ENCODE assay signal across 9 mouse cellular contexts in the genomic region with DNA sequence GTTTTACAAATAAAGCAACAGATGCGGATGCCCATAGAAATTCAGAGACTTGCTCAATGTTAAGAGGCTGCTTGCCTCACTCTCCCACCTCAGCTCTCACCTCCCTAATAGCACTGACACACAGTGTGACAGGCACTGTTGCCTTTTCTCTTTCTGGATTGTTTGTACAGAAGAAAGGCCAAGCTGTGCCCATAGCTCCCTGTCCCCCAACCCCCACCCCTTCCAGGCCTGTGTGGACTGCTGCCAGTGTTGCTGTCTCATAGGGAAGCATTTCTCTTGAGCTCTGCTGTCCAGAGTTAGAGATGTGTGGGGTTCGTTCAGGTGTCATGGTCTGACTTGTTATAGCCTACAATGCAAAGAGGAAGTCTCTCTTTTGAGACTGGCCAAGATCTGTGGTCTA. TPM values are rescaled to one million over a fixed set of nuclear protein-coding genes. Genes with fewer than 3 reads are reported as not detected.
DNase-seq lines count a peak whose midpoint lies in the region; ATAC-seq and TF ChIP-seq lines count a peak whose summit lies in the region.
"Had no signal": no experiment of that assay in that cellular context is flagged by ENCODE, and none has a peak within 500 bp of the region (broad histone marks: within the 10 kb centered on the region; RNA-seq: fewer than 3 reads in every experiment).

No protein-coding gene starts in this region.

- TF ChIP-seq CTCF in left cerebral cortex, adult 2 months (IDR thresholded peaks at IDR 0.05): no peak
- no peak for TF ChIP-seq CTCF in hindbrain, postnatal 0 days (IDR thresholded peaks at IDR 0.05; ENCODE audit: low read depth)

- intact Hi-C loops in left cerebral cortex, adult 2 months (cut with DNase I): no loop called here
- intact Hi-C loops in left cerebral cortex, postnatal 36 days (cut with DNase I): no loop called here
- intact Hi-C loops in gastrocnemius, postnatal 14 days (cut with DNase I; ENCODE audit: low total_unique reads): no loop called here

- H3K4me2 ChIP-seq in hindbrain, postnatal 0 days (ENCODE audit: low read depth, low read length): peak overlapping the region; percentile 93
- peak overlapping the region; percentile 78 for H3K4me2 ChIP-seq in neural tube, embryonic 12.5 days (replicated peaks)

- H3K36me3 ChIP-seq in embryonic facial prominence, embryonic 10.5 days (replicated peaks): peaks cover 17% of the 10 kb centered on the region
- H3K36me3 ChIP-seq in hindbrain, postnatal 0 days (ENCODE audit: insufficient read depth, low read length): peaks cover 11% of the 10 kb centered on the region; the same call in 1 of the 2 replicates
- H3K36me3 ChIP-seq in neural tube, embryonic 12.5 days: peaks cover 13% of the 10 kb centered on the region

- no peaks in the 10 kb centered on the region for H3K27me3 ChIP-seq in embryonic facial prominence, embryonic 10.5 days (replicated peaks; ENCODE audit: low read depth, poor library complexity, severe bottlenecking)
- H3K27me3 ChIP-seq in hindbrain, postnatal 0 days (ENCODE audit: insufficient read depth, low read length): no peaks in the 10 kb centered on the region
- 0 out of 2 replicates have a peak, but pooled peaks cover 3% of the 10 kb centered on the region for H3K27me3 ChIP-seq in neural tube, embryonic 12.5 days (replicated peaks)

- no peaks in the 10 kb centered on the region for H3K9me3 ChIP-seq in embryonic facial prominence, embryonic 10.5 days
- no peaks in the 10 kb centered on the region for H3K9me3 ChIP-seq in hindbrain, postnatal 0 days (ENCODE audit: low read length)
- H3K9me3 ChIP-seq in neural tube, embryonic 12.5 days: no peaks in the 10 kb centered on the region

- 82% methylated on average over 2 of the region's 2 CpGs for WGBS in embryonic facial prominence, embryonic 10.5 days
- 69% methylated on average over 2 of the region's 2 CpGs for WGBS in hindbrain, postnatal 0 days
- WGBS in neural tube, embryonic 12.5 days: 67% methylated on average over 2 of the region's 2 CpGs

- 0 out of 2 replicates have a peak overlapping the region, but pooled peaks have one; percentile 13 for H3K9ac ChIP-seq in hindbrain, postnatal 0 days (replicated peaks; ENCODE audit: low read length)
- no peak overlapping the region for H3K9ac ChIP-seq in neural tube, embryonic 12.5 days

- no peak for ATAC-seq in hindbrain, postnatal 0 days
- no peak for ATAC-seq in neural tube, embryonic 12.5 days (ENCODE audit: low FRiP score, low read depth)

- peak overlapping the region; percentile 72; the same call in 1 of the 2 replicates for H3K4me3 ChIP-seq in left cerebral cortex, adult 2 months
- H3K4me3 ChIP-seq in embryonic facial prominence, embryonic 10.5 days: peak overlapping the region; percentile 75; the same call in 1 of the 2 replicates
- peak overlapping the region; percentile 64; the same call in 1 of the 2 replicates for H3K4me3 ChIP-seq in hindbrain, postnatal 0 days (ENCODE audit: low read length)
- no peak overlapping the region for H3K4me3 ChIP-seq in neural tube, embryonic 12.5 days

- no peak overlapping the region for H3K27ac ChIP-seq in left cerebral cortex, adult 2 months
- no peak overlapping the region for H3K27ac ChIP-seq in embryonic facial prominence, embryonic 10.5 days (replicated peaks)
- no peak overlapping the region for H3K27ac ChIP-seq in hindbrain, postnatal 0 days
- H3K27ac ChIP-seq in neural tube, embryonic 12.5 days: no peak overlapping the region

- H3K4me1 ChIP-seq in embryonic facial prominence, embryonic 10.5 days: peaks cover 21% of the 10 kb centered on the region
- peaks cover 5% of the 10 kb centered on the region; the same call in 1 of the 2 replicates for H3K4me1 ChIP-seq in hindbrain, postnatal 0 days (ENCODE audit: insufficient read depth, low read length)
- peaks cover 9% of the 10 kb centered on the region for H3K4me1 ChIP-seq in neural tube, embryonic 12.5 days

- DNase-seq in left cerebral cortex, adult 2 months (ENCODE audit: extremely low spot score in 1 of 2, low spot score in 2 of 2): no peak
- DNase-seq in left cerebral cortex, postnatal 36 days (ENCODE audit: low spot score in 2 of 2): no peak
- no peak for DNase-seq in embryonic facial prominence, embryonic 10.5 days (ENCODE audit: low spot score)
- peak; percentile 5 for DNase-seq in hindbrain, postnatal 0 days (ENCODE audit: low spot score)
- no peak for DNase-seq in retina, postnatal 1 day
- no peak for DNase-seq in gastrocnemius, postnatal 14 days
- DNase-seq in embryo, embryonic 9.5 days (ENCODE audit: extremely low spot score): no peak

RNA-seq across cellular contexts. Expression of a gene that starts 6.2 kb away (rescaled TPM):
- 10 to 100 TPM; 46.7 to 49.3 TPM for total RNA-seq in left cerebral cortex, adult 2 months (2021)
- total RNA-seq in left cerebral cortex, postnatal 36 days (2021): 10 to 100 TPM; 45.9 to 53.4 TPM
- 37.3 and 39.9 TPM in 2 replicates for polyA plus RNA-seq in embryonic facial prominence, embryonic 10.5 days (2016; fragmentation: Nextera tagmentation; extraction: Ambion mirVana)
- total RNA-seq in hindbrain, postnatal 0 days (2014; rRNA removed): 105 and 126 TPM in 2 replicates
- polyA plus RNA-seq in hindbrain, postnatal 0 days (2015; fragmentation: Nextera tagmentation; extraction: Ambion mirVana): 76.9 and 82.7 TPM in 2 replicates
- 45.1 and 48.7 TPM in 2 replicates for polyA plus RNA-seq in neural tube, embryonic 12.5 days (2016; fragmentation: Nextera tagmentation; extraction: Ambion mirVana)
- total RNA-seq in gastrocnemius, postnatal 14 days (2021): 10 to 100 TPM; 18.4 to 19.9 TPM

RNA-seq across cellular contexts. Expression of a gene that starts 6.3 kb away (rescaled TPM):
- 100 to 1,000 TPM; 106 to 115 TPM for total RNA-seq in left cerebral cortex, adult 2 months (2021)
- total RNA-seq in left cerebral cortex, postnatal 36 days (2021): 100 to 1,000 TPM; 114 to 126 TPM
- polyA plus RNA-seq in embryonic facial prominence, embryonic 10.5 days (2016; fragmentation: Nextera tagmentation; extraction: Ambion mirVana): 229 and 238 TPM in 2 replicates
- total RNA-seq in hindbrain, postnatal 0 days (2014; rRNA removed): 189 and 321 TPM in 2 replicates
- 406 and 407 TPM in 2 replicates for polyA plus RNA-seq in hindbrain, postnatal 0 days (2015; fragmentation: Nextera tagmentation; extraction: Ambion mirVana)
- polyA plus RNA-seq in neural tube, embryonic 12.5 days (2016; fragmentation: Nextera tagmentation; extraction: Ambion mirVana): 270 and 281 TPM in 2 replicates
- 10 to 100 TPM; 67.4 to 70.3 TPM for total RNA-seq in gastrocnemius, postnatal 14 days (2021)

RNA-seq across cellular contexts. Expression of a gene that starts 24.5 kb away (rescaled TPM):
- total RNA-seq in left cerebral cortex, adult 2 months (2021): not detected
- not detected for total RNA-seq in left cerebral cortex, postnatal 36 days (2021)
- polyA plus RNA-seq in embryonic facial prominence, embryonic 10.5 days (2016; fragmentation: Nextera tagmentation; extraction: Ambion mirVana): not detected in 2 replicates
- not detected in 2 replicates for total RNA-seq in hindbrain, postnatal 0 days (2014; rRNA removed)
- 0.05 TPM in 1 of 2 replicates, not detected in the other for polyA plus RNA-seq in hindbrain, postnatal 0 days (2015; fragmentation: Nextera tagmentation; extraction: Ambion mirVana)
- not detected in 2 replicates for polyA plus RNA-seq in neural tube, embryonic 12.5 days (2016; fragmentation: Nextera tagmentation; extraction: Ambion mirVana)
- total RNA-seq in gastrocnemius, postnatal 14 days (2021): not detected
- total RNA-seq: neutrophil, adult 5-6 weeks had no signal
